Mouse (Mus musculus): ENCODE measurements around the gene Prkacb. TPM values are rescaled to one million over a fixed set of nuclear protein-coding genes. Genes with fewer than 3 reads are reported as not detected.

Gene Prkacb
- total RNA-seq (2022) = 100 to 1,000 TPM; 126 to 155 (median 139) TPM

DNA sequence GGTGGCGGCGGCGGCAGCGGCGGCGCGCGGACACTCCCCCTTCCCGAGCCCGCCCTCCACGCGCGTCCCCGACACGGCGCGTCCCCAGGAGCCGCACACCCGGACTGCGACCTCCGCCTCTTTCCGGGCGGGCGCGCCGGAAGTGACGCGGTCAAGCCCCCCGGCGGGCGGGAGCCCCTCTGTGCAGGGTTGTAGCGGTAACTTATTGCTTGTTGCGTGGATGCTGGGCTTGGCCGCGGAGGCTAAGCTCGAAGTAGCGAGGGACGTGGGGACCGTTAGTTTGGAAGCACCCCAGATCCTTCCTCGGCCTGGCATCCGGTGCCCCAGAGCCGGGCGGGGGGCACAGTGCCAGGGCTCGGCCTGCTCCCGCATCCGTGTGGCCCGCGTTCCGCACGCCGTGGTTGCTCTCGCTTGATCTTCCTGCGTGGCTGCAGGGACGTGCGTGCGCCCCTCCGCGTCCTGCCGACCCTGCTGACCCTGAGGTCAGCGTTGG lies at the start of gene Prkacb:
Prkacb (minus strand) TSS at position 90 of the 493 bp plus-strand sequence.
- peak; percentile 87 for DNase-seq

DNA sequence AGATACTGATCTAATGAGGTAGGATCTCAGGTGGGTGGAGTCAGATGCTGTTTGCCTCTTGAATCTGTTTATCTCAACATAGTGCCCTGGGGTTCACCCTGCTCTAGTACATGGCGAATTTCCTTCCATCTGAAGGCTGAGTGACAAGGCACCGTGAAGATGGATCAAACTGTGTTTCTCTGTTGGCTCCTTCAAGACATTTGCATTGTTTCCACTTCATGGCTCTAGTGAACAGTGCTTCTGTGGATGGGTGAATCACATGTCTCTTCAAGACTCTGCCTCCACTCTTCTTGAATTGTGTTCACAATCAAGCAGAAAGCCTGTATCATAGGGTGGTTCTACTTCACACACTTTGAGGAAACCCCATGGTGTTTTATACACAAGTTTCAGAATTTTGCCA lies 47.5 kb upstream of the Prkacb start:
- no peak for DNase-seq

DNA sequence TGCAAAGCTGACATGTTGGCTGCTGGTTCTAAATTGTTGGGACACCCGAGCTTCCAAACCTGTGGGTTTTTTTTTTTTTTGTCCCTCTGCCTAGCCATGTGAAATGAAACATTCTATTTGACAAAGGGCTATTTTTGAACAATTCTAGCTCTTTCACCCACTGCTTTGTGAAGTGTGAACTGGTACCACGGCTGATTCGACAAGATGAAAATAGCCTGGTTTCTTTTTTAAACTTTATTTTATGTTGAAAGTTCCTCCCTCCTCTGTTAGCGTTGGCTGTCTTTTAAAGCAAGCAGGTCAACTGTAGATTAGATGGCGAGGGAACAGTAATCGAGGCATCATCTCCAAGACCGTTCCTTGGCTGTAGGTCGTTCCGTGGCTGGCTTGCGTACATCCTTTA lies 44.6 kb upstream of the Prkacb start:
- DNase-seq = no peak

DNA sequence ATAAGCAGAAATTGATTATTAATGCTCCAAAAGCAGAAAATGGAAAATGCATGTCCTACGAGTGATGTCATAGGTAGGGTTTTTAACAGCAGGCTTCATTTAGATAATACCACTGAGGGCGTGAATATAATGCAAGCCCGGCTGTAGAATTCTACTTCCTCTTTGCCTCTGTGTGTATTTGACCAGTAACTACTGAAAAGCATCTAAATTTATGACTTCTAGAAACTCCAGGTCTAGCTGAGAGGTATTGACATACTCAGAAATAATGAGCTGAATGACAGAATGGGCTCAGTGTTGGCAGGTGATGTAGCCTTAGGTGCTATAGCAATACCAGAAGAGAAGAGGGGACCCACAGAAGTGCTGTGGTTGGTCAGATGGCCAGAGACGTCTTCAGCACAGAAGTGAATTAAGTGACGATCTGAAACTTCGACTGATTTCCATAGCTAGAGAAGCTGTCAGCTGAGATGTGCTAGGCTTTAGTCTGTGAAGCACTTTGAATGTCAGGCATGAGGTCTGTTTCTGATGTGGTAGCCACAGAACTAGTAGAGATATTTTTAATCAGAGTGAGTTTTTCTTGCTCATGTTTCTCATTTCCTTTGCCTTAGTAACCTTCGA lies 41.8 kb upstream of the Prkacb start:
- DNase-seq = no peak

- peak; percentile 65 for DNase-seq
These were observed 39.4 kb upstream of the Prkacb start, which contains the start of gene Ttll7 for GRCm38 (mm10) chr3:146851966-146852891. Ttll7 (plus strand) TSS chr3:146852367.

- no peak for DNase-seq
These were observed 36.6 kb upstream of the Prkacb start for GRCm38 (mm10) chr3:146849360-146849759.

DNA sequence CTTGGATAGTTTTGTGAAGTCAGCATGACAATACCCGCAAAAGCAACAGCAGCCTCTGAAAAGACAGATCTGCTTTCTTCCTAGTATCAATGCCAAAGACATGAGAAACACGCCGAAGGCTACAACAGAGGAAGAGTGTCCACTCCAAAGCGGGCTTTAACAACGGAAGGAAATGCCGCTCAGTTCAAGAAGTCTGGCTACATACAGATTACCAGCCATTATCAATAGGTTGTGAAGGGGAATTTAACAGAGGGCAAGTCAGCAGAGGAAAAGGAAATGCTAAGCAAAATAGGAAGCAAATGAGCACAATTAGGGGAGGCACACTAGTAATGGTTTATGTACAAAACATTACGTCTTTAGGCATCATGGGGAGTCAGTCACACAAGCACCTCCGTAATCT lies 35.3 kb upstream of the Prkacb start:
- no peak for DNase-seq

DNA sequence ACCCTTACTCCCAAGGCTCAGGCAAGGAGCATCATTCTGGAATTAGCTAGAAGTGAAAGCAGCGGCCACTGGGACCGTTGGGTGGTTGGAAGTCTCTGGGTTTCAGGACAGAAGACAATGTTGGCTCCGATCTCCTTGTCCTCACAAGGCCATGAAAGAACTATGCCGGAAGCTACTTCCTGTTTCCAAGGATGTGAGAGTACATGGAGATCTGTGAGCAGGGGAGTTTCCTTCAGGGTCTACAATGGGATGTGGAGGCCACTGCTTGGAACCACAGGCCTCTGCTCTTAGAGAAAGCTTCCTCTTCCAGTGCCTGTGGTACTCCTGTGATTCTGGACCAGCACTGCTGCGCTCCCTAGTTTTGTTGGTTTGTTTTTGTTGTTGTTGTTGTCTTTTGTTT lies 33.4 kb upstream of the Prkacb start:
- DNase-seq = peak; percentile 5

DNA sequence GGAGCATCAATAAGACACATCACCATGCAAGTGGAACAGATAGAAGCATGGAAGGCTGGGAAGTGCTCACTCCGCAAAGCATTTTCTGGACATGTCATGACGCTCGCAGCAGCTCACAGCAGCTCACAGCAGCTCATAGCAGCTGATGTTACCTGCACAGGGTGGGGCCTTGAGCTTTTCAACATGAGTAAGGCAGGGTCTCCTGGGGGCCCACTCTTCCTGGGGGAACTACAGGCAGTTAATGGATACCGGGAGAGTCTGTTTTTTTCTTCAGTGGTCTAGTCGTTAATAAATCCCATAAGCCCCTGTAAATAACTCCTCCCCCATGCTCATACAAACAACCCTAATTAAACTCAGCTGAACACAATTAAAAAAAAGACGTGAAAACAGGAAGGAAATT lies 30.7 kb upstream of the Prkacb start:
- DNase-seq = no peak

DNA sequence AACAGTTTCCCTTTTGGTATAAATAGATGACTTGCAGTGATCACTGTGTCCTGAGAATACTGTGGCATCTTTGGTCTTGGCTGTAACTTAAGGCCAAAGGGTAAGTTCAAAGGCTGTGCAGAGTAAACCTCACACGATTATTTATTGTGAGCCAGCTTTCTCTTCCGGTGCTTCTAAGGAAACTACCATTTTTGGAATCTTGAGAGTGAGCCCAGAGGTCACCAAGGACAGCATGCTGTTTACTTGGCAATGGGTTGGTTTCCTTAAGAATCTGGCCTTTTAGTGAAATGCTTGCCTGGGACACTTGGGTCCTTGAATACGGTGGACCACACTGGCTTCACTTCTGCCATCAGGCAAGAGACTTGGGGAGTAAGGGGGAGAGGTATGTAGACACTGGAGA lies 30.0 kb upstream of the Prkacb start:
- DNase-seq = no peak

DNA sequence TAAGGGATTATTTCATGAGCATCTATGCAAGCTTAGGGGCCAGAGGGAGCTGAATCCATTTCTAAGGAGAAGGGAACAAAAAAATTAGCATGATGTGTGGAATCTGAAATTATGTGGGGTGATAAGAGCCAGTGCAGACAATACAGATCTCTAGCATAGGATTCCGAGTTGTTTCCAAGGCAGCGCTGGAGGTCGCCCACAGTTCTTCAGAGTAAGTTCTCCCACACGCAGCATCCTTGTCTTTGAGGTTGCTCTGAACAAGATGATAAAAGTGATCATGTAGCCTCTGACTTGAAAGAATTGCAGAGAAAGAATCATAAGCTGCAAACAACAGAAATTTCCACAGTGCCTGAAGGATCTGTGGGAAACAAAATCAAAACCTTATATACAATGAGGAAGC lies 7.9 kb upstream of the Prkacb start:
- no peak for DNase-seq

GRCm38 (mm10) chr3:146813624-146814023 lies 834 bp upstream of the Prkacb start:
- DNase-seq = no peak

DNA sequence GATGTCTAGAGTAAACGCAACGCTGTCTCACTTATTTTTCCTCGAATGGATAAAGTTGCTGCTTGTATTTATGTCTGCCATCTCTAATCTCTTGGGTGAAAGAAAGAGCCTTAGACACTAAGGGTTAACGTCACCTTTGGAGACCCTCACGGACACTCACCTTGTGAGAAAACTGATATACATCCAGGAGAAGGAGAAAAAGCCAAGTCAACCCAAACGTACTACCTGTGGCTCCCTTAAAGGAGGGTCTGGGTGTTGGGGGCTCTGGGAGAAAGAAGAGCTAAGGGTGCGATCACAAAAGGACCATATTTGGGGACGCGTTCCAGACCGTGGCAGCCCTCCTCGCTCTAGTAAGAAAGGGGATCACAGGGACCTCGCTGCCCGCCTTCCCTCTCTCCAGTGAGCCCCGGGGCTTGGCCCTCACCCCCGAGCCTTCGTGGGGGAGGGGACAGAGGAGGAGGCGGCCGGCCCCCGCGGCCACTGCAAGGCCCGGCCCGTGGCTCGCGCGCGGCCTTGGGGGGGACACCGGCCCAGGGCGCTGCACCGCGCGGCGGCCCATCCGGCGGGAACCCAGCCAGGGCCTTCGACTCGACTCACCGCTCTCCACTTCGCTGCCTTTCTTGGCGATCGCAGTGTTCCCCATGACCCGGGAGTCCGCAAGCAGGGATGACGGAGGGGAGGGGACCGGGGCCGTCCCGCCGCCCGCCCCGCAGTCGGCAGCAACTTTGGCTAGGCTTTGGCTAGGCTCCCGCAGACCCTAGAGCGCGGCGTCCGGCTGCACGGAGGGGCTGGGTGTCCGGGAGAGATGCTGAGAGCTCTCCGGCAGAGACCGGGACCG lies 530 bp downstream of the Prkacb start:
- DNase-seq = peak; percentile 50

DNA sequence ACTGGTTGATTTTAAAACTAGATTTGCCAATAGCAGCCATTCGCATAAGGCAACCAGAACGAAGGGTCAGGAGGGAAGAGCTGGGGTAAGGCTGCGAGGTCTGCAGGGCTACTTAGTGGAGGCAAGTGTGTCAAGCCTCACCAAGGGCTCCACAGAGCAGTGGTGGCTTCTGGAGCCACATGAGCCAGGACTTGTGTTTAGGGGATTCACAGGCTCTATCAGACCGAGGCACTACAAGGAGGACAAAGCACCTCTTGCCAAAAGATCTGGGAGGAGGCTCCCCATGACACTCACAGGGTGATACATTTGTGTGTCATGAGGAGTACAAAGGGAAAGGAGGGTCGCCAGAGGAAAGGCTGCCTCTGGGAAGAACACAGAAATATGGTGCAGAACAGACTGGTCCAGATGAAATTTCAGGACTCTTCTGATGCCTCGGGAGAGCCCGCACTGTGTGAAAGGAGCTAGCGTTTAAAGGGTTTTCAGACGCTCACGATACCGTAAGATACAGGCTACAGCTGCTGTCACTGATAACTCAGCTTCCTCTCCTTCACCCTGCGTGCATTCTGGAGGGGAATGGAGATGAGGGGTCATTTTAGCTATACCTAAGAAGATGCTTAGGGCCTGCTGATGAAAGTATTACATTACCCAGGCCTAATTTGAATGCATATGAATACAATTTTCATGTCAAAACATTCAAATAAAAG lies 19.1 kb downstream of the Prkacb start:
- no peak for DNase-seq

- no peak for DNase-seq
These were observed 20.5 kb downstream of the Prkacb start for GRCm38 (mm10) chr3:146792144-146792748.

GRCm38 (mm10) chr3:146784233-146784632 lies 28.6 kb downstream of the Prkacb start:
- DNase-seq = no peak

GRCm38 (mm10) chr3:146783645-146784225 lies 29.1 kb downstream of the Prkacb start:
- no peak for DNase-seq

- DNase-seq = no peak
These were observed 30.2 kb downstream of the Prkacb start for GRCm38 (mm10) chr3:146782548-146782947.

GRCm38 (mm10) chr3:146781131-146781530 lies 31.7 kb downstream of the Prkacb start:
- DNase-seq = no peak

DNA sequence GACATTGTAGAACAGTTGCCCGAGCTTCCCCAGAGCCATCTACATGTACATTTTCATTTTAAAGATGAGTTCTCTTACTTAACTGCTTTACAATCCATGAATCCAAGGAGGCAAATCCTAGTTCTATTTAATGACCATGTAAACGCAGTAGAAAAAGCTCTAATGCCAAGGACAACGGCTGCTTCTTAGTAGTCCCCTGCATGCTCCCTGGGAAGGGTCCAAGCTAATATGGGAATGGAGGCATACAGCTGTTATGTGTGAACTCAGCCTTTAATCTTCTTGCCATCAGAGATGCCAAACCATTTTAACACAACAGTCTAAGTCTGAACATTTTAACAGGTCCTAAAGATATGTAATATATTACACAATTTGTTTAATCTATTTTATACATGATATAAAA lies 32.5 kb downstream of the Prkacb start:
- no peak for DNase-seq

- DNase-seq = no peak
These were observed 33.9 kb downstream of the Prkacb start for GRCm38 (mm10) chr3:146778913-146779312.

All from adrenal gland, adult 8-10 months (tissue).